Mouse (Mus musculus) layer of hippocampus, adult 9-11 months (tissue): Measurements from ENCODE around the gene Narf.

ENCODE experiments used
- DNase-seq: peaks from one replicate; pipeline ENCODE4 v3.0.0; 2022

The Narf gene

DNA sequence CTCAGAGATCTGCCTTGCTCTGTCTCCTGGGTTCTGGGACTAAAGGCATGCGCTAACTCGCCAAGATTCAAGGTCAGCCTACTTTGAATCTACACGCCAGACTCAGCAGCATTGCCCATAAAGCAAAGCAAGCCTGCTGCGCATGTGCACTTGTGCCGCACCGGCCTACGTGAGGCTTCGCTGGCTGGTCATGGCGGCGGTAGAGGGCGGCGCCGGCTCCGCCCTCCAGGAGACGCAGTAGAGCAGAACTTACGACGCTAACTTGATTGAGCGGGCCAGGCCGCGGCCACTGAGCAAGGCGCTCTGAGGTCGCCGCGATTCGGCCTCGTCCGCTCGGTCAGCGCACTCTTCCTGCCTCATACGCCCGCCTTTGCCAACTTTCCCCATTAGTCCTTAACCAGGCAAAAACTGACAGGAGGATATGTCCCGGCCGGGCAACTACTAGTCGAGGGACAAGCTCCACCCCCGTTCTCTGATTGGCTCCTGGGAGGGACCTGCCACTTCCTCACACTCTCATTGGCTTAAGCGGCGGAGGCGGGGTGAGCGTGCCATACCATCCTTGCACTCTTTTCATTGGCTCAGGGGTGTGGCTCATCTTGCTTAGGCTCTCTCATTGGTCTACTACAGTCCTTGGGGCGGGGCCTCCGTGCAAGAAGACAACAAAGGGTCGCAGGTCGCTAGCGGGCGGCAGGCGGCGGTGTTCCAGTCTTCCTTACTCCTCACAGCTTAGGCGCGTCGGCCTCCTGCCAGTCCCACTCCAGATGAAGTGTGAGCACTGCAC, at the start of gene Narf:
Narf (plus strand) TSS at position 690 of the 781 bp plus-strand sequence.
- peak; percentile 100 for DNase-seq

GRCm38 (mm10) chr11:121189681-121190080, 47.4 kb upstream of the Narf start:
- no peak for DNase-seq

DNA sequence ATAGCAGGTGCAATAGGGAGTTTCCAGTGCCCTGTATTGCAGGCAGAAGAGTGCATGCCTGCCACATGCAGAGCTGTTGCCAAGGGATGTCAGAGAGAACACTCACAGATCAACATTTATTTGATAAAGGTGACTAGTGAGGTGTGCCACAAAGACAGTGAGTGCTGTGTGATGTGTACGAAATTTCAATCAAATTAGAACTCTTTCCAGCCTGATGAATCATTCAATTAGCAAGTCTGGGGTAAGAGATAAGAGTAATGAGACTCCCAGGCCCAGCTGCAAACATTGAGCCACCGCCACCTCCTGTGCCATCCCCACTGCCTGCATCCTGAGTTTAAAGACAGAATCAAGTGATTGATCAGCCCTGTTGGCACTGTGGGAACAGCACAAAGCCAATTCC, 44.3 kb upstream of the Narf start:
- no peak for DNase-seq

- no peak for DNase-seq
These were observed 43.6 kb upstream of the Narf start for GRCm38 (mm10) chr11:121193415-121193814.

GRCm38 (mm10) chr11:121198622-121199021, 38.4 kb upstream of the Narf start:
- no peak for DNase-seq

DNA sequence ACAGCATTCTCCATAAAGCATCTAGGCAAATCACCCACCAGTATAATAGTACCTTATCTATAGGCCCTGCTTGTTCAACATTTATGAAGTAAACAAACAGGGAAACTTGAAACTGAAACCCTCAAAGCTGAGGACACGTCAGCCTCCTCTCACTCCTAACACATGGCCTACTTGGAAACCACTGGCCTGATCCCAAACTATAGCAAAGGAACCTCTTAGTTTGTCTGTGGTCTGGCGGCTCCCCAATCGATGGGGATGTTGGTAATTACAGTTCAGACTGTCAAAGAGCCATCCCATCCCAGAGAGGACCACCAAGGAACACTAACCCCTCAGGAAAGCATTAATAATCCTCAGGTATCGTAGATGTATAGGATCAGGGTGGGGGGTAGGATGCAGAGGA, 37.2 kb upstream of the Narf start:
- no peak for DNase-seq

DNA sequence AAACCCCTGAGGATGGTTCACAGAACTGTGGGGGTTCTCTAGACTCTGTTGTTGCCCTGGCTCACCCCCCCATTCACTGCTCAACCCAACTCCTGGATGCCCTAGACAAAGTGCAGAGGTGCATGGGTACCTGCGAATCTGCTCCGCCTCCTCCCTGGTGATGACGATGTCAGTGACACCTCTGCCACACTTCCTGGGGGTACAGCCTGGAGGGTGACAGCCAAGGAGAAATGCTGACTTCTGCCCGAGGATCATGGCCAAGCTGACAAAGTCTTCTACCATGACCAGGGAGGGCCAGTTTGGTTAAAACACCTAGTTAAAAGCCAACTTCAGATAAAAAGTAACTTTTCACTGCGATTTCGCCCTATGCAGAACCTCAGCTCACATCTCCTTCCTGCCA, 36.3 kb upstream of the Narf start:
- no peak for DNase-seq

- DNase-seq: peak; percentile 37
These were observed 35.4 kb upstream of the Narf start for GRCm38 (mm10) chr11:121201436-121202198.

GRCm38 (mm10) chr11:121203859-121204160, 33.2 kb upstream of the Narf start:
- DNase-seq: no peak

DNA sequence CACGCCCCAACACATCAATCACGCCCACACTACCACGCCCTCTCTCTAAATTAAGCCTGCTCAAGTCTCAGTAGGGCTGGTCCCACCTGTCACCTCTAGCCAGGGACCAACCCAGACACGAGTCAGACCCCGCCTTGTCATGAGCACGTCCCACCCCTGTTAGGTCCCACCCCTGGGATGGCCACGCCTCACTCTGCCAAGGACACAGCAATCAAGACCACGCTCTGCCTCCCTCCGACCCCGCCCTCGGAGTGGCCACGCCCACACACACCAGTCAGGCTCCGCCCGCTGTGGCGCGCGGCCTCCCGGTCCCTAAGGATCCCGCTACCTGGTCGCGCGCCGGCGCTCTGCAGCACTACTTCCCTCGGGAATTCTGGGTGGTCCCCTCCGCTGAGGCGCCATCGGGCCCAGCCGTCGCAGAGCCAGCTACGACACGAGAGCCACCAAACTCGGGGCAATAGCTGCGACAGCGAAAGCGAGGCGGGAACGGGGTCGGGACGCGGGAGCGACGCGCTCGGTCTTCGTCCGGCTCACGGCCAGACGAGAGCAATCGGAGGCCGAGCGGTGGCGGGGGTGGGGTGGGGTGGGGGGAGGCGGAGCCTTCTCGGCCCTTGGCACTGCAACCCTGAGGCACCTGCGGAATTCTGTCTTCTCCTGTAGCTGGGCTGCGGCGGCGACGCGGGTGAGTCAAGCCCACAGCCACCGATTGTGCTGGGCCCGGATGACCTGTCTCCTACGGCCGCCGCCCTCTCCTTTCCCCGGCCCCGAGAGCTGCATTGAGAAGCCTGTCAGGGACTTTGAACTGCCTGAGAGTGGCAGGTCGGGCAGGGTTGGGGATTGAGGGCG, 32.7 kb upstream of the Narf start, which contains the start of the genes Hexdc and Ogfod3:
Hexdc (plus strand) TSS at position 273 of the 846 bp plus-strand sequence.
Ogfod3 (minus strand) TSS at position 551 of the 846 bp plus-strand sequence.
- peak; percentile 96 for DNase-seq

GRCm38 (mm10) chr11:121216831-121217230, 20.2 kb upstream of the Narf start:
- no peak for DNase-seq

DNA sequence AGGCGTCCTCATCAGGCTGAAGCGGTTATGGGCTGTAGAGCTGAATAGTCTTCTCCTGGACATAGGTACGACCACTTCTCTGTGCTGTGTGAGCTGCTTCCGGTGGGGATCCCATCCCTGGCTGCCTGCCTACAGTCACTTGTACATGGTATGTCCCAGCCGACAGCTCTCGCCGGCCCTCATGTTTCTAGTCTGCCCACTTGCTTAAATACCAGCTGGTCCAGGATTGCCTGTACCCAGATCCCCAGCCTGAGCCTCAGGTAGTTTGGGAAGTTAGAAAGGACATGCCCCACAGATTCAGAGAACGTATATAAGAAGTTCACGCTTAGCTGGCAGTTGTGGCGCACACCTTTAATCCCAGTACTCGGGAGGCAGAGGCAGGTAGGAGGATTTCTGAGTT, 17.3 kb upstream of the Narf start:
- DNase-seq: no peak

DNA sequence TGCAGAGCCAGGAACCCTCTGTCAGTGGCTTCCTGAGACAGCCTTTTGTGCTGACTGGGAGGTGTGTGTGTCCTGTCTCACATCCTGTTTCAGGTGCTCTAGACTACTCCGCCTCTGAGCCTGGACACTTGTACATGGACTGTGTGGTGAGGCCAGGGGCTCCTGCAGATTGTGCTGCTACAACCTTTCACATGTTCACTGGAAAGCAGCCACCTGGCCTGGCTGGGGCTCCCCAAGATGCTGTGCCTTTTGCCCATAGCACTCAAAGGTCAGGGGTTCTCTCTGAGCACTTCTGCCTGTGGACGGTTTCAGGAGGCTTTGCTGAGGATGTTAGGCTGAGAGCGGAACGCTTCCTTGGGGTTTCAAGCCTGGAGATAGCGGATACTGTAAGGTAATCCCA, 16.3 kb upstream of the Narf start:
- DNase-seq: no peak

- no peak for DNase-seq
These were observed 15.6 kb upstream of the Narf start for GRCm38 (mm10) chr11:121221321-121222010.

DNA sequence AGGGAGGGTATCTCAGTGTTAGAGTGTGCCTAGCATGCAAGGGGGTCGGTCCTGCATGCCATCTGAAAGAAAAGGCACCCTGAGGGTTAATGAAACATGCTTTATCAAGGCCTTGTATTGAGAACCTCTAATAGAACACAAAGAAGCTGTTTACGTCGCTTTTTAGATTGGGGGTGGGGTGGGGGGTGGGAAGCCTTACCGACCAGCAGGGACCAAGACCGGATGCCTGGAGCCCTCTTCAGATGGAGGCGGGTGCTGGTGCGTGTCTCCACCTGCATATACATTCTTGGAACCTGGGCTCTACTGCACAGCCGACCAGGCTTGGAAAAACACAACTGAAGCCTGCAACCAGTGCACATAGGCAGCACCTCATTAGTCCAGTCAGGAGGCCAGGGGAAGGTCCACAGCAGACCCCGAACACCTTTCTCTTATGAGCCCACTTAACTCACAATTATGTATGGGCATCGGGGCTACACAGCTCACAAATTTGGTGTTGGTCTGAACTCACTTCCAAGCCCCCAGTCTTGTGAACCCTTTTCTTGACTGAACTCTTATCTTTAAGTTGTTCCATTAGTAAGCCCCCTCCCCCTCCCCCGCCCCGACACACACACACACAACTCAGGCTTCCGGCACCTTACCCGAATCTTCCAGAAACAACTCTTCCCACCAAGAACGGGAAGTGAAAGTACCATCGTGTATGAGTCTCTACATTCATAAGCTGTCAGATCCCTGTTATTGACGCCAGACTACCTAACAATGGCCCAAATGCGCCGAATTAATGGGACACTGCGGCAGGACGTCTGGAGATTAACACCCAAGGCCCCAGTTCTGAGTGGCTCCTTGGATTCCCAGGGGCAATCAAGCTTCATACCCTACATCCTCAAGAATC, 8.7 kb upstream of the Narf start:
- no peak for DNase-seq

DNA sequence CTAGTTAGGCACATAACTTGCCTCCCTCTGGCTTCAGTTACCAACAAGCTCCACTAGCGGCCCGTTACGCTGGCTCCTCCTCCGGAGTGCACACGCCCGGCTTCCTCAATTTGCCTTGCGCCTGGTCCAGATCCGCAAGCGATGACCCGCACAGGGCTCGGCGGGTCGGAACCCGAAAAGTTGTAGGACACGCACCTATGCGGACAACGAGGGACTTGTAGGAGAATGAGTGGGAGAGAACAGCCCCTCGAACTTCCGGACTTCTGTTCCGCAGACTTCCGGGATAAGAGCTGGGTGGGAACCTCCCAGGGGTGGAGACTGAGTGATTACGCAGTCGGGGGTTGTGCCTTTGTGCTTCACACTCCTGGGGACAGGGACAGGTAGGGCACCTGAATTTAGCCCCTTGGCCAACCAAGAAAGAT, 8.0 kb upstream of the Narf start, which contains the start of gene Cybc1:
Cybc1 (minus strand) TSS at position 305 of the 422 bp plus-strand sequence.
- peak; percentile 79 for DNase-seq

DNA sequence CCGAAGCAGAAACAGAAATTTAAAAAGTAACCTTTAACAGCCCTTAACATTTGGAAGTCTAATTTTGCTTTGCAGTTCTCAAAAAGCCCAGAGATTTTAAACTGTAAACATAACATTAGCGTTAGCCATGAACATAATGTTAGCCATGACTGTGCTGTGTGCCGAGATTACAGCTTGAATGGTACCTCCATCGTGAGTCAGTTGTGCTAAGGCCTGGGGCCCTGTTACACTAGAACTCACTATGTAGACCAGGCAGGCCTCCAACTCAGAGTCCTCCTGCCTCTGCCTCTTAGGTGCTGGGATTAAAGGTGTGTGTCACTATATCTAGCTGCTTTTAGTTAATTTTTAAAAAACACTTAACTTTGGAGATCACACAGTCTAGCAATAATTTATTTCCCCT, 5.9 kb upstream of the Narf start:
- no peak for DNase-seq

DNA sequence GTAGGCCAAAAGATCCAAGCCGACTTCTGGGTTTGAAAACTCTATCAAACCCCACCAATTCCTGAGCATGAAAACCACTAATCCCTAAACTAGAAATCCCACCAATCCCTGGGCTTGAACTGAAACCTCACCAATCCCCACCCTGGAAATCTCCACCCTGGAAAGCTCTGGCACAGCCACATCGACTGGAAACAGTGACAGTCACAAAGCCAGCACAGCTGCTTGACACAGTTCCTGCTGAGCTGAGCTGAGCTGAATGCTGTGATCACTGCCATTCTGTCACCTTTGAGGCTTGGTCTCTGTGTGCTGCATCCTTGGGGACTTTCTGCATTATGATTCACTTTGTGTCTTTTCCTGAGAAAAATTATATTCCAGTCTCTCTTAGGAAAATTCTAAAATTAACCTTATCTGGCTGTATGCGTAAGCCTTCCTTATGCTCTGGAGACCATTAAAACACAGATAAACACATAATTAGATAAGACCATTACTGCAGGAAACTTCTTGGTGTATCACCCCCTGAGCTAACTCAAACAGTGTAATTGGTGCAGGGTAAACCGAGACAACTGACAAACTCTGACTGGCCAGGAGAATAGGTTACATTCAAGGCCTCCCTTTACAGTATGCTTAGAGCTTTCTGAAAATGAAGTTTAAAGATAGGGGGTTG, 5.3 kb upstream of the Narf start:
- DNase-seq: no peak

GRCm38 (mm10) chr11:121232706-121233105, 4.3 kb upstream of the Narf start:
- no peak for DNase-seq

GRCm38 (mm10) chr11:121235475-121236238, 1.4 kb upstream of the Narf start:
- DNase-seq: no peak
